Mouse (Mus musculus): ENCODE data around the gene Kcnj5.

GRCm38 (mm10) chr9:32368812-32369211, 24.7 kb upstream of the Kcnj5 start:
- no peak for TF ChIP-seq CTCF (IDR thresholded peaks at IDR 0.05; ENCODE audit: low read depth)
- no peak for TF ChIP-seq EP300 (IDR thresholded peaks at IDR 0.05; ENCODE audit: low read depth)

Measured in heart, postnatal 0 days (tissue).